In the genomic region with DNA sequence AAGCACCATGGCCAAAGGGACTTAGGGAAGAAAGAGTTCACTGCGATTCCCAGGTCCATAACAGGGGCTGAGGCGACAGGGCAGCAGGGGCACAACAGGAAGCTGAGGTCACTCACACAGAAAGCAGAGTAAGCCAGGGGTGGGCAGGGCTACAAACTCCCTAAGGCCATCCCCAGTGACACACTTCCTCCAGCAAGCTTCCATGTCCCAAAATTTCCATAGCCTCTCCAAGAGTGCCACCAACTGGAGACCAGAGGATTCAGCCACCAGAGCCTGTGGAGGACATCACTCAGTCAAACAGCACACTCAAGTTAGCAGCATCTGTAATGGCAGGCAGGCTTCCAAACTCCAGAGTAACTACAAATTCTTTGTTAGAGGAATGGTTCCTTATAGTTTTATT, we compare ENCODE assay signal across 21 mouse cellular contexts. TPM values are rescaled to one million over a fixed set of nuclear protein-coding genes. Genes with fewer than 3 reads are reported as not detected.
DNase-seq lines count a peak whose midpoint lies in the region; ATAC-seq and TF ChIP-seq lines count a peak whose summit lies in the region.
"Had no signal": no experiment of that assay in that cellular context is flagged by ENCODE, and none has a peak within 500 bp of the region (broad histone marks: within the 10 kb centered on the region; RNA-seq: fewer than 3 reads in every experiment).

No protein-coding gene starts in this region.

- no peaks in the 10 kb centered on the region for H3K9me3 ChIP-seq in kidney, embryonic 14.5 days (ENCODE audit: control insufficient read depth, low read length)
- H3K9me3 ChIP-seq: limb, embryonic 15.5 days; lung, embryonic 15.5 days; midbrain, embryonic 15.5 days had no signal

- WGBS in kidney, adult 2 months: 78% methylated on average over 2 of the region's 2 CpGs
- 84% methylated on average over 2 of the region's 2 CpGs for WGBS in kidney, embryonic 14.5 days

- peak; percentile 6 to 16 for DNase-seq in adrenal gland, postnatal 36 days
- DNase-seq in adrenal gland, postnatal 4 days (ENCODE audit: low spot score in 2 of 2): no peak
- no peak for DNase-seq in kidney, adult 2 months
- peak; percentile 27 for DNase-seq in 3T3-L1 (ENCODE audit: low read depth, low spot score)
- peak; percentile 10 for DNase-seq in lung, postnatal 14 days
- DNase-seq in left cerebral cortex, adult 8-10 months (ENCODE audit: low spot score in 2 of 2): no peak
- DNase-seq: adrenal gland, postnatal 10 days; B cell, adult 2 months; cerebellum, adult 2 months; cerebellum, postnatal 36 days; gastrocnemius, postnatal 14 days; heart, postnatal 10 days; kidney, postnatal 10 days; thymus, postnatal 36 days had no signal

- H3K36me3 ChIP-seq in kidney, adult 2 months (ENCODE audit: control insufficient read depth, insufficient read depth, low read length): peaks cover 2% of the 10 kb centered on the region; the same call in 1 of the 2 replicates
- peaks cover 61% of the 10 kb centered on the region for H3K36me3 ChIP-seq in kidney, embryonic 14.5 days (ENCODE audit: control insufficient read depth, insufficient read depth, low read length)

- no peak overlapping the region for H3K4me3 ChIP-seq in kidney, adult 2 months (ENCODE audit: insufficient read depth, low read depth, low read length)
- H3K4me3 ChIP-seq in kidney, embryonic 14.5 days (ENCODE audit: low read length): no peak overlapping the region
- H3K4me3 ChIP-seq: embryonic facial prominence, embryonic 10.5 days; limb, embryonic 15.5 days; lung, embryonic 15.5 days; midbrain, embryonic 15.5 days; myocyte had no signal

- H3K4me2 ChIP-seq in kidney, embryonic 14.5 days (replicated peaks; ENCODE audit: low read depth, low read length): no peak overlapping the region
- H3K4me2 ChIP-seq: hindbrain, embryonic 14.5 days; limb, embryonic 15.5 days; lung, embryonic 15.5 days; midbrain, embryonic 15.5 days had no signal

- H3K9ac ChIP-seq in kidney, embryonic 14.5 days (ENCODE audit: low read depth, low read length): no peak overlapping the region
- H3K9ac ChIP-seq: hindbrain, embryonic 14.5 days; limb, embryonic 15.5 days; lung, embryonic 15.5 days; midbrain, embryonic 15.5 days had no signal

- no peak for ATAC-seq in kidney, embryonic 14.5 days (ENCODE audit: low FRiP score, low TSS enrichment)
- ATAC-seq: midbrain, embryonic 15.5 days had no signal

- no peak for TF ChIP-seq POLR2A in kidney, adult 2 months (IDR thresholded peaks at IDR 0.05; ENCODE audit: low read depth, low read length)

- no peak overlapping the region for H3K27ac ChIP-seq in kidney, adult 2 months (ENCODE audit: insufficient read depth, low read depth, low read length)
- H3K27ac ChIP-seq in kidney, embryonic 14.5 days (ENCODE audit: low read depth, low read length): no peak overlapping the region
- H3K27ac ChIP-seq: embryonic facial prominence, embryonic 10.5 days; hindbrain, embryonic 14.5 days; limb, embryonic 15.5 days; lung, embryonic 15.5 days; midbrain, embryonic 15.5 days had no signal

- H3K27me3 ChIP-seq in kidney, adult 2 months (replicated peaks; ENCODE audit: control insufficient read depth, insufficient read depth, low read length): no peaks in the 10 kb centered on the region
- no peaks in the 10 kb centered on the region for H3K27me3 ChIP-seq in kidney, embryonic 14.5 days (ENCODE audit: control insufficient read depth, insufficient read depth, low read length)
- H3K27me3 ChIP-seq: limb, embryonic 15.5 days; lung, embryonic 15.5 days; midbrain, embryonic 15.5 days had no signal

- no peaks in the 10 kb centered on the region for H3K4me1 ChIP-seq in kidney, adult 2 months (ENCODE audit: control insufficient read depth, insufficient read depth, low read length)
- H3K4me1 ChIP-seq in kidney, embryonic 14.5 days (ENCODE audit: control insufficient read depth, insufficient read depth, low read length): no peaks in the 10 kb centered on the region
- H3K4me1 ChIP-seq: embryonic facial prominence, embryonic 10.5 days; limb, embryonic 15.5 days; lung, embryonic 15.5 days; midbrain, embryonic 15.5 days had no signal

- 0 out of 2 replicates have a peak, but pooled peaks have one; percentile 9 for TF ChIP-seq CTCF in kidney, adult 2 months (conservative IDR thresholded peaks at IDR 0.05; ENCODE audit: insufficient read depth, insufficient read length, low read depth, low read length)

RNA-seq across cellular contexts. Expression of a gene that starts 20.7 kb away (rescaled TPM):
- total RNA-seq in adrenal gland, postnatal 36 days (2021): 10 to 100 TPM in 1 of 2 experiments, 1 to 10 TPM in 1; 6.4 to 15.6 TPM
- 10 to 100 TPM; 15.4 to 24.6 TPM for total RNA-seq in adrenal gland, postnatal 4 days (2021)
- polyA plus RNA-seq in kidney, adult 2 months (2012; rRNA removed): 0.29 and 0.31 TPM in 2 replicates
- 14.9 and 21.2 TPM in 2 replicates for polyA plus RNA-seq in kidney, embryonic 14.5 days (2014; fragmentation: Nextera tagmentation; extraction: Ambion mirVana)
- total RNA-seq in left cerebral cortex, adult 8-10 months (2022): 10 to 100 TPM; 48.2 to 53.4 (median 51.1) TPM

RNA-seq across cellular contexts. Expression of a gene that starts 47.1 kb away (rescaled TPM):
- 1 to 10 TPM; 4.5 to 5.3 TPM for total RNA-seq in adrenal gland, postnatal 36 days (2021)
- 1 to 10 TPM; 8.4 to 9.0 TPM for total RNA-seq in adrenal gland, postnatal 4 days (2021)
- polyA plus RNA-seq in kidney, adult 2 months (2012; rRNA removed): 0.97 and 1.1 TPM in 2 replicates
- 6.4 and 10.1 TPM in 2 replicates for polyA plus RNA-seq in kidney, embryonic 14.5 days (2014; fragmentation: Nextera tagmentation; extraction: Ambion mirVana)
- total RNA-seq in left cerebral cortex, adult 8-10 months (2022): 1 to 10 TPM; 6.2 to 7.0 (median 6.8) TPM

Comparison
In these comparisons a context has a peak if more than half of its experiments do, and no peak if none do; other contexts are left out.
1. DNase-seq: peak in adrenal gland, postnatal 36 days (2 of 2), 3T3-L1 (single experiment) and lung, postnatal 14 days (single experiment); none in adrenal gland, postnatal 4 days (0 of 2), kidney, adult 2 months (single experiment) and left cerebral cortex, adult 8-10 months (0 of 2).